Mouse (Mus musculus): ENCODE results near the gene Irf2. TPM values are rescaled to one million over a fixed set of nuclear protein-coding genes. Genes with fewer than 3 reads are reported as not detected.

Gene Irf2
- polyA plus RNA-seq, 1 experiment from 2014 or later, result 29.0 TPM

DNA sequence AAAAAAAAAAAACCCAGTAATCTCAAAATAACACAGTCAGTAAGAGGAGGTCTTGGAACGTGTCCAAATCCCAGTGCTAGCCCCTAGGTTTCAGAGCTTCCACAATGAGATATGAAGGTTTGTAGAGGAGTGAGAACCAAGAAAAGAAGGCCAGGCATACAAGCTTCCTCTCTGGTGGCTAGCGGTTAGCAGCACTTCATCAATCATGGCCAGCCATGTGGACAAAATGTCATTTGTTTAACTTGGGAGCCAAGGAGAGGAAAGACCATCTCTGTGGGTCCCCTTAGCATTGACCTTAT, 79.4 kb downstream of the Irf2 start:
- no peak for ATAC-seq
- Histone ChIP-seq H3K4me2 (ENCODE audit: low read depth, low read length) (no peak overlapping the region), H3K36me3 (ENCODE audit: control insufficient read depth, insufficient read depth, low read length) (peaks cover 6% of the 10 kb centered on the region), H3K4me1 (ENCODE audit: control insufficient read depth, insufficient read depth, low read length) (peaks cover 2% of the 10 kb centered on the region; the same call in 1 of the 2 replicates), H3K9me3 (ENCODE audit: control insufficient read depth, low read length) (no peaks in the 10 kb centered on the region), H3K4me3 (ENCODE audit: low read length) (no peak overlapping the region), H3K27ac (ENCODE audit: low read length) (no peak overlapping the region), H3K9ac (ENCODE audit: low read depth, low read length) (no peak overlapping the region), H3K27me3 (replicated peaks; ENCODE audit: control insufficient read depth, insufficient read depth, low read length) (no peaks in the 10 kb centered on the region)
- 56% methylated on average over 2 of the region's 2 CpGs for WGBS

DNA sequence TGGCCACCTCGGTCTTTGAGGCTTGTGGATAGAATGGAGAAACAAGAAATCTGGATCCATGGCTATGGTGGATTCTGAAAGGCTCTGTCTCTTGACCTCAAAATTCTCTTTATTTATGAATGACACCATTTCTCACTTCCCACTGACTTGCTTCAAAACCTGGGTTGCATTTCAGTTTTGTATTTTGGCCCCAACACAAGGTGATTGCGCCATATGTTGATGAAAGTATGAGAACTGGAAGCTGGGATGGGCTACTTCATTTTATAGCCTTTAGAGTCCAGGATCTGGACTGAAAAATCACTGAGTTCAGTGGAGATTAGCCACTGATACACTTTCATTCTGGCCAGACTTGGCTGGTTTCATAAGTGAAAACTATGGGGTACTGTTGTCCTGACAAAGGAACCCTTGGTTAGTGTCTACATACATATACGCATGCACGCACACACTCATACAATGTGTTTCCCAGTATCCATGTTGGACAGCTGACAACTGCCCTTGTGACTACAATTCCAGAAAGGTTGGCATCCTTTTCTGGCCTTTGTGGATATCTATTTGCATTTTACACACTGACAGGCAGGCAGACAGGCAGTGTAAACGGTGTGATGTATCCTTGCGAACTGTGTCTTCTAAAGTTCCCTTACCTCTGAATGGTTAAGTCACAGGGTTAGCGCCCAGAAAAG, 89.3 kb downstream of the Irf2 start:
- Histone ChIP-seq H3K4me3 (ENCODE audit: low read length) (no peak overlapping the region), H3K27ac (ENCODE audit: low read length) (peak overlapping the region; percentile 91), H3K36me3 (ENCODE audit: control insufficient read depth, insufficient read depth, low read length) (peaks cover 3% of the 10 kb centered on the region; the same call in 1 of the 2 replicates), H3K4me2 (ENCODE audit: low read depth, low read length) (peak overlapping the region; percentile 26; the same call in 1 of the 2 replicates), H3K9me3 (ENCODE audit: control insufficient read depth, low read length) (no peaks in the 10 kb centered on the region), H3K27me3 (replicated peaks; ENCODE audit: control insufficient read depth, insufficient read depth, low read length) (no peaks in the 10 kb centered on the region), H3K4me1 (ENCODE audit: control insufficient read depth, insufficient read depth, low read length) (peaks cover 15% of the 10 kb centered on the region; the same call in 1 of the 2 replicates), H3K9ac (ENCODE audit: low read depth, low read length) (peak overlapping the region; percentile 38; the same call in 1 of the 2 replicates)
- WGBS, result 79% methylated on average over 7 of the region's 7 CpGs
- ATAC-seq, result no peak; the same call in 1 of the 2 replicates

DNA sequence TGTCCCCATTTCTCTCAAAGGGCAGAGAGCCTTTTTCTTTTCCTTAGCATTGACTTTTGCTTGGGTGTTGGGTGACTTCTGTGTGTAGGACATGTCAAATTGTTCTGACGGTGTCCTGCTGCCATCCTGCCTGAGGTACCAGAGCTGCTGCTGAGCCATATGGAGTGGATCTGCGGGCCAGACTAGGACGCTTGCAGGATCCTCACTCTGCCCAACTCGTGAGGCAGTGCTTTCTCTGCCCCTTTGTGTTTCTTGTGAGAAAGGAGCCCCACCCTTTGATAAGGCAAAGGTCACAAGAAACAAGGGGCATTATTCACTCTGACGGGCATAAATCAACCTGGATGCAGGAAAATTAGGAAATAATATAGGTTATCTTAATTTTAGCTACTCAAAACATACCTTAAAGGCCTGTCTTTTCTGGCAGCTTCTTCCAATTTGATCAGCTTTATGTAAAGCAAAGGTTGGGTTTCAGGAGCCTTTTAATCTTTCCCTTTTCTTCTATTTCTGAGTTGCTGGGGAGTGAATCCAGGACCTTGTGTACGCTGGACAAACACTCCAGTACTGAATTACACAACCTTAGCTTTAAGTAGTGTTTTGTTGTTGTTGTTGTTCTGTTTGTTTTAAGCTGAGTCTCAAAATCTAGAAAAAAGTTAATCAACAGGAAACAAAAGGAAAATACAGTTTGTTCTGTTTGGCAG, 90.0 kb downstream of the Irf2 start:
- no peaks in the 10 kb centered on the region for H3K27me3 ChIP-seq (replicated peaks; ENCODE audit: control insufficient read depth, insufficient read depth, low read length)
- no peak overlapping the region for H3K4me3 ChIP-seq (ENCODE audit: low read length)
- H3K9ac ChIP-seq (ENCODE audit: low read depth, low read length), result peak overlapping the region; percentile 38; the same call in 1 of the 2 replicates
- no peaks in the 10 kb centered on the region for H3K9me3 ChIP-seq (ENCODE audit: control insufficient read depth, low read length)
- peaks cover 19% of the 10 kb centered on the region; the same call in 1 of the 2 replicates for H3K4me1 ChIP-seq (ENCODE audit: control insufficient read depth, insufficient read depth, low read length)
- 52% methylated on average over 6 of the region's 6 CpGs for WGBS
- ATAC-seq, result peak; percentile 49
- H3K4me2 ChIP-seq (ENCODE audit: low read depth, low read length), result peak overlapping the region; percentile 26
- no peaks in the 10 kb centered on the region for H3K36me3 ChIP-seq (ENCODE audit: control insufficient read depth, insufficient read depth, low read length)
- peak overlapping the region; percentile 91 for H3K27ac ChIP-seq (ENCODE audit: low read length)

DNA sequence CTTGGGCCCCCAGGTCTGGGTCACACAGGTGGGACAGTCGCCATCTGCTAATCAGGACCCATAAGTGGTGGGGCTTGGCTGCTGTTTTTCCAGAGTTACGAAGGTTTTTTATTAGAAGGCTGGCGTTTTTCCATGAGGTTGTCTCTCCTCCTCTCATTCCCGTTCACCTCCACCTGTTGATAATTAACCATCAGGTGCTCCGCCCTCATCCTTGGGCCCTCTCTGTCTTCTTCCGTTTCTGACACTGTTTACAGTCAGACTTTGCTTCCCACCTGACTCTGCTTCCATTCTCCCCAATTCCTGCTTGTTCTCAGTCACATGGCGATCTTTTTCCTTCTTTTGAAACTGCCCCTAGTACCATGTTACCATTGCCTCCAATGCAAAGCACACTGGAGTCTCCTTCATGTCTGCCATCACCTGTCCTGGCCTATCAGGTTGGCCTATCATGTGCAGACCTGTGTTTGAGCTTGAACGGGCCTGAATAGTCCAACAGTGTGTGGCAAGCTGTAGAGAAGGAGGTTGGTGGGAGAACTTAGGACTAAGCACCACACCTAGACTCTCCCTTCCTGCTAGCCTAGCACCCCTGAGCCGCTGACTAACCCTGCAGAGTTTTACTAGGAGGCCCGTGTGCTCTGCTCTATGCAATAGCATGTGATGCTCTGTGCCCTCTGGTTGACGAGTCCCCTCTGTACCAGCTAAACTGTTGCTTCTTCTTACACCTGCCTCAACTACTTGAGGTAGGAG, 90.8 kb downstream of the Irf2 start:
- Histone ChIP-seq H3K36me3 (ENCODE audit: control insufficient read depth, insufficient read depth, low read length) (no peaks in the 10 kb centered on the region), H3K27ac (ENCODE audit: low read length) (peak overlapping the region; percentile 91), H3K4me2 (ENCODE audit: low read depth, low read length) (peak overlapping the region; percentile 26), H3K27me3 (replicated peaks; ENCODE audit: control insufficient read depth, insufficient read depth, low read length) (no peaks in the 10 kb centered on the region), H3K4me3 (ENCODE audit: low read length) (no peak overlapping the region), H3K9ac (ENCODE audit: low read depth, low read length) (no peak overlapping the region; the same call in 1 of the 2 replicates), H3K4me1 (ENCODE audit: control insufficient read depth, insufficient read depth, low read length) (peaks cover 19% of the 10 kb centered on the region; the same call in 1 of the 2 replicates), H3K9me3 (ENCODE audit: control insufficient read depth, low read length) (no peaks in the 10 kb centered on the region)
- WGBS, result 59% methylated on average over 11 of the region's 11 CpGs
- peak; percentile 82 for ATAC-seq

DNA sequence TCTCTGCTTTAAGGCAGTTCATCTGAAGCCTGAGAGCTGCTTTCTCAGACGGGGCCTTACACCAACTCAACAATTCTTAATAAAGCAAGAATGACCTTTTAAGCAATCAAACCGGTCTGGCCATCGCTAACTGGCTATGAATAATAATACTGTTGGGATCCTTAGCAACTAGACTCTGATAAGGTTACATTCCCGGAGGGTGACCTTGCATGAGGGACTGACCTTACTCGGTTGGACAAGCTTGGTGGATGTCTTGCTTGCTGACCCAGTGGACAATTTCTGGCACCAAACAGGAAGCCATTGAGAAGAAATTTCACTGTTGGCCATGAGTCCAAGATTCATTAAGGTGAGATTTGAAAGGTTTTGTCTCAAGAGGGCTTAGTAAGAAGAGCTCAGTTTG, 92.4 kb downstream of the Irf2 start:
- Histone ChIP-seq H3K4me2 (ENCODE audit: low read depth, low read length) (no peak overlapping the region), H3K27ac (ENCODE audit: low read length) (peak overlapping the region; percentile 91), H3K9me3 (ENCODE audit: control insufficient read depth, low read length) (no peaks in the 10 kb centered on the region), H3K4me3 (ENCODE audit: low read length) (no peak overlapping the region), H3K36me3 (ENCODE audit: control insufficient read depth, insufficient read depth, low read length) (no peaks in the 10 kb centered on the region), H3K27me3 (replicated peaks; ENCODE audit: control insufficient read depth, insufficient read depth, low read length) (no peaks in the 10 kb centered on the region), H3K9ac (ENCODE audit: low read depth, low read length) (no peak overlapping the region), H3K4me1 (ENCODE audit: control insufficient read depth, insufficient read depth, low read length) (peaks cover 19% of the 10 kb centered on the region; the same call in 1 of the 2 replicates)
- WGBS, result 62% methylated on average over 5 of the region's 5 CpGs
- ATAC-seq, result no peak

DNA sequence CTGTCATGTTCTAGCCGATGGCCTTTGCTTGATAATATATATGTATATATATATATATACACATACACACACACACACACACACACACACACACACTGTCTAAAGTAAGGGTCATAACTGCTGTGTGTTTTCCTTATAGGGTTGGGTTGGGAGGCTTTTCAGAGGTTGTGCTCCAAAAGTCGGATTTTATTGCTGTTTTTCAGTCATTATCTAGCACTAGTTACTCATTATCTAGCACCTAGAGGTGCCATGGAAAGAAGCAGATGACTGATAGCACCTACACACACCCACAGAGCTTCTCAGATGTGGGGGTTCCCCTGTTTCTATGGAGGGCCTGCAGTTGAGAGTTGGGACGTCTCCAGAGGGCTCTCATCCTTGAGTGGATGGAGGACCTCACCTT, 92.9 kb downstream of the Irf2 start:
- Histone ChIP-seq H3K27ac (ENCODE audit: low read length) (peak overlapping the region; percentile 91), H3K9me3 (ENCODE audit: control insufficient read depth, low read length) (no peaks in the 10 kb centered on the region), H3K4me1 (ENCODE audit: control insufficient read depth, insufficient read depth, low read length) (peaks cover 19% of the 10 kb centered on the region; the same call in 1 of the 2 replicates), H3K4me2 (ENCODE audit: low read depth, low read length) (no peak overlapping the region), H3K9ac (ENCODE audit: low read depth, low read length) (no peak overlapping the region), H3K27me3 (replicated peaks; ENCODE audit: control insufficient read depth, insufficient read depth, low read length) (no peaks in the 10 kb centered on the region), H3K4me3 (ENCODE audit: low read length) (no peak overlapping the region), H3K36me3 (ENCODE audit: control insufficient read depth, insufficient read depth, low read length) (no peaks in the 10 kb centered on the region)
- peak; percentile 76 for ATAC-seq
- WGBS, result 63% methylated on average over 3 of the region's 3 CpGs

DNA sequence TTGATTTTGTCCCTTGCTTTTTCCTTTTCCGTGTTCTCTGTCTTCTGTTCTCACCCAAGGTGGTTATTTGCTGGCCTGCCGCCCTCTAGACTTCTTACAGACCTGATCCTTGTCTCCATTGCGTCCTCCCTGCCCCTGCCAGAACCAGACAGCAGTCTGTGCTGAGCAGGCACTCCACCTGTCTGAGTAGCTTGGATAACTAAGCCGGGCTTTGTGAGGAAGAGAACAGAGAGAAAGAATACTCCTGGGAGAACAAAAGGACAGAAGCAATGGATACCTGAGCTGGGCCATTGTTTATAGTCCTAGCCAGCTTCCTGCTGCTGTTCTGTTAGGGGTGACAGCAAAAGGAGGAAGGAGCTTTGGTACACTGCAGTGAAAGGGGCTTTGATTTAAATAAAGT, 94.2 kb downstream of the Irf2 start:
- H3K4me3 ChIP-seq (ENCODE audit: low read length), result no peak overlapping the region
- H3K36me3 ChIP-seq (ENCODE audit: control insufficient read depth, insufficient read depth, low read length), result 0 out of 2 replicates have a peak, but pooled peaks cover 3% of the 10 kb centered on the region
- peaks cover 19% of the 10 kb centered on the region; the same call in 1 of the 2 replicates for H3K4me1 ChIP-seq (ENCODE audit: control insufficient read depth, insufficient read depth, low read length)
- 0 out of 2 replicates have a peak overlapping the region, but pooled peaks have one; percentile 21 for H3K27ac ChIP-seq (ENCODE audit: low read length)
- no peaks in the 10 kb centered on the region for H3K9me3 ChIP-seq (ENCODE audit: control insufficient read depth, low read length)
- WGBS, result 66% methylated on average over 4 of the region's 4 CpGs
- H3K9ac ChIP-seq (ENCODE audit: low read depth, low read length), result no peak overlapping the region
- no peak overlapping the region for H3K4me2 ChIP-seq (ENCODE audit: low read depth, low read length)
- no peaks in the 10 kb centered on the region for H3K27me3 ChIP-seq (replicated peaks; ENCODE audit: control insufficient read depth, insufficient read depth, low read length)
- no peak for ATAC-seq

DNA sequence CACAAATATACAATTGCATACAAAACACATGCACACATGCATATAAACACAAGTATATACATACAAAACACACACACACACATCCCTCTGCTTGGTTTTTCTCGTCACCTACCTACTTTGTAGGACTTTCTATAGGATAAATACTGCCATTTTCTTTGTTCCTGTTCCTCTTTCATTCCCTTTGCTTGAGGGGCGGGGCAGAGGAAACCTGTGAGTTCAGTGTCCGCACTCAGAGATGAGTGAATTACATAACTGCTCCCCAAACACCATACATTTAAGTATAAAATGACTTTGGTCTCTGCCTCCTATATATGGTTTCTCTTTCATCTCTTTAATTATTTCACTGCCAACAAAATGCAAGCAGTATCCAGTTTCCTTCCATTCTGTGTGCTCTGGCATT, 94.9 kb downstream of the Irf2 start:
- no peak overlapping the region for H3K4me2 ChIP-seq (ENCODE audit: low read depth, low read length)
- H3K27ac ChIP-seq (ENCODE audit: low read length), result no peak overlapping the region
- WGBS, result 75% methylated on average over 3 of the region's 3 CpGs
- no peak overlapping the region for H3K9ac ChIP-seq (ENCODE audit: low read depth, low read length)
- H3K4me1 ChIP-seq (ENCODE audit: control insufficient read depth, insufficient read depth, low read length), result peaks cover 17% of the 10 kb centered on the region; the same call in 1 of the 2 replicates
- H3K4me3 ChIP-seq (ENCODE audit: low read length), result no peak overlapping the region
- no peaks in the 10 kb centered on the region for H3K9me3 ChIP-seq (ENCODE audit: control insufficient read depth, low read length)
- ATAC-seq, result no peak
- H3K36me3 ChIP-seq (ENCODE audit: control insufficient read depth, insufficient read depth, low read length), result 0 out of 2 replicates have a peak, but pooled peaks cover 3% of the 10 kb centered on the region
- H3K27me3 ChIP-seq (replicated peaks; ENCODE audit: control insufficient read depth, insufficient read depth, low read length), result no peaks in the 10 kb centered on the region

Measured in intestine, embryonic 16.5 days (tissue).